Comparison of ENCODE assay signal across 8 mouse cellular contexts in the genomic region with DNA sequence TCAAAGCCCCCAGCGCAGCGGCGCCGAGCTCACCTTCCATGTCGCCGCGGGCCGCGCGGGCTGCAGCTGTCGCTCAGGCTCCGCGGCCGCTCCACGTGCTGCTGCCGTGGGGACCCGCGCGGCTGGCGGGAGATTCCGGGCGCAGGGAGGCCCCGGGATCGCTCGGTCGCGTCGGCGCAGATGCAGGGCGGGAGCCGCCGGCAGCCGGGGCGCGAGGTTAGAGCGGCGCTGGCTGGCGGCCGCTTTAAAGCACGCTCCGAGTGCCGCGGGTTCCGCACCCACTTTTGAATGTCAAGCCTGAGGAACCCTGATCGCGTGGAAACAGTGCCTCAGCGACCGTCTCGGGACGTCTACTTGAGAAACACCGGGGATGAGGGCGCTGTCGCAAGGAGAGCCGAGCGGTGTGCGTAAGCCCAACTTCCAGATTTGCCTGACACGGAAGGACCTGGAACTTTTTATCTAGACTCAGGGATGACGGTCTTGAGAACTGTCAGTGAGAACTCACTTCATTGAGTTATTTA. TPM values are rescaled to one million over a fixed set of nuclear protein-coding genes. Genes with fewer than 3 reads are reported as not detected.
DNase-seq lines count a peak whose midpoint lies in the region; ATAC-seq and TF ChIP-seq lines count a peak whose summit lies in the region.

A gene (minus strand): TSS at position 321 of the 521 bp plus-strand sequence.

- H3K9me3 ChIP-seq in heart, embryonic 13.5 days = no peaks in the 10 kb centered on the region

- TF ChIP-seq CTCF in cortical plate, adult 2 months (IDR thresholded peaks at IDR 0.05; ENCODE audit: extremely low read depth, insufficient read depth, low read length) = no peak

- ATAC-seq in heart, embryonic 13.5 days (ENCODE audit: extremely low read depth, insufficient number of reproducible peaks, low FRiP score, low TSS enrichment) = no peak

- H3K4me1 ChIP-seq in cortical plate, adult 2 months (ENCODE audit: control insufficient read depth, insufficient read depth, low read length) = no peaks in the 10 kb centered on the region
- peaks cover 10% of the 10 kb centered on the region for H3K4me1 ChIP-seq in heart, embryonic 13.5 days

- no peak for TF ChIP-seq POLR2A in cortical plate, adult 2 months (IDR thresholded peaks at IDR 0.05; ENCODE audit: extremely low read depth, insufficient read depth, low read length)

- peaks cover 91% of the 10 kb centered on the region for H3K27me3 ChIP-seq in heart, embryonic 13.5 days (replicated peaks)

- H3K9ac ChIP-seq in heart, embryonic 13.5 days = peak within 1 kb of the TSS; percentile 78

- peak within 1 kb of the TSS; percentile 85 for H3K4me2 ChIP-seq in heart, embryonic 13.5 days

- no peaks in the 10 kb centered on the region for H3K36me3 ChIP-seq in heart, embryonic 13.5 days

- H3K4me3 ChIP-seq in cortical plate, adult 2 months (ENCODE audit: insufficient read depth, low read length) = peak within 1 kb of the TSS; percentile 13; the same call in 1 of the 2 replicates
- H3K4me3 ChIP-seq in heart, embryonic 13.5 days = peak within 1 kb of the TSS; percentile 56

- 1% methylated on average over 58 of the region's 58 CpGs for WGBS in heart, embryonic 13.5 days

- H3K27ac ChIP-seq in cortical plate, adult 2 months (ENCODE audit: insufficient read depth, low read length) = no peak within 1 kb of the TSS
- H3K27ac ChIP-seq in heart, embryonic 13.5 days (replicated peaks) = no peak within 1 kb of the TSS

- peak; percentile 6 to 9 for DNase-seq in layer of hippocampus, postnatal 25 days (ENCODE audit: extremely low spot score in 1 of 2, low spot score in 1 of 2)
- DNase-seq in layer of hippocampus, adult 9-11 months = no peak
- DNase-seq in kidney, postnatal 10 days = peak; percentile 42
- peak; percentile 49 to 59 for DNase-seq in lung, postnatal 4 days
- peak; percentile 12 to 17 for DNase-seq in right cerebral cortex, adult 2 months (ENCODE audit: low spot score in 2 of 2)
- DNase-seq in urinary bladder, postnatal 14 days (ENCODE audit: low spot score) = peak; percentile 51

RNA-seq across cellular contexts. Expression of the gene that starts here (rescaled TPM):
- total RNA-seq in layer of hippocampus, postnatal 25 days (2021) = under 1 TPM in 1 of 2 experiments, not detected in 1; 0.52 TPM
- polyA plus RNA-seq in cortical plate, adult 2 months (2012; rRNA removed) = 0.17 and 0.44 TPM in 2 replicates
- 0.13 TPM in 1 of 2 replicates, not detected in the other for polyA plus RNA-seq in heart, embryonic 13.5 days (2015; fragmentation: Nextera tagmentation; extraction: Ambion mirVana)

Comparison
In these comparisons a context has a peak if more than half of its experiments do, and no peak if none do; other contexts are left out.
1. Peak in DNase-seq in layer of hippocampus, postnatal 25 days; RNA of the gene not detected or under 1 TPM.